Mouse (Mus musculus) liver, embryonic 12.5 days (tissue): ENCODE data around the gene Sbf2. TPM values are rescaled to one million over a fixed set of nuclear protein-coding genes. Genes with fewer than 3 reads are reported as not detected.

Source experiments
- ATAC-seq: fragments of 200-750 bp; cut with Nextera tagmentation; 2 replicates; pipeline ENCODE4 v1.8.0; 2017; ENCODE audit warnings: moderate number of reproducible peaks, mild to moderate bottlenecking, moderate library complexity
- H3K27ac ChIP-seq: fragments of 300-500 bp; sonication (generic); 2 replicates; pipeline ENCODE4 v1.5.1; 2016; ENCODE audit warnings: mild to moderate bottlenecking
- H3K27me3 ChIP-seq: fragments of 300-500 bp; sonication (generic); replicated peaks from 2 replicates; pipeline ENCODE4 v1.6.1; 2016; ENCODE audit warnings: mild to moderate bottlenecking, moderate library complexity
- H3K36me3 ChIP-seq: fragments of 300-500 bp; sonication (generic); 2 replicates; pipeline ENCODE4 v1.6.1; 2016; ENCODE audit warnings: mild to moderate bottlenecking, moderate library complexity
- H3K4me1 ChIP-seq: fragments of 300-500 bp; sonication (generic); 2 replicates; pipeline ENCODE4 v1.6.1; 2016
- H3K4me2 ChIP-seq: fragments of 300-500 bp; sonication (generic); 2 replicates; pipeline ENCODE4 v1.6.1; 2016; ENCODE audit warnings: mild to moderate bottlenecking, moderate library complexity
- H3K4me3 ChIP-seq: fragments of 300-500 bp; sonication (generic); 2 replicates; pipeline ENCODE4 v1.5.1; 2016; ENCODE audit warnings: mild to moderate bottlenecking, moderate library complexity
- H3K9ac ChIP-seq: fragments of 300-500 bp; sonication (generic); 2 replicates; pipeline ENCODE4 v1.6.1; 2016; ENCODE audit warnings: mild to moderate bottlenecking, moderate library complexity
- H3K9me3 ChIP-seq: fragments of 300-500 bp; sonication (generic); replicated peaks from 2 replicates; pipeline ENCODE4 v1.6.1; 2016; ENCODE audit warnings: mild to moderate bottlenecking, moderate library complexity
- WGBS: fragments of 180-500 bp; shearing (Covaris S2); methylation state at CpG from one replicate; pipeline ENCODE4 v1.1.7; 2016; ENCODE audit not compliant: insufficient replicate concordance; 5-methylcytosine and 5-hydroxymethylcytosine counted together
- polyA plus RNA-seq: library from polyadenylated mRNA; unstranded; fragments of >200 nt; fragmentation: Nextera tagmentation; extraction: Ambion mirVana; gene quantifications from 2 replicates; pipeline ENCODE4 v1.2.1, GENCODE M21; 2016

The Sbf2 gene
- polyA plus RNA-seq, 1 experiment from 2014 or later, result 9.2 TPM

DNA sequence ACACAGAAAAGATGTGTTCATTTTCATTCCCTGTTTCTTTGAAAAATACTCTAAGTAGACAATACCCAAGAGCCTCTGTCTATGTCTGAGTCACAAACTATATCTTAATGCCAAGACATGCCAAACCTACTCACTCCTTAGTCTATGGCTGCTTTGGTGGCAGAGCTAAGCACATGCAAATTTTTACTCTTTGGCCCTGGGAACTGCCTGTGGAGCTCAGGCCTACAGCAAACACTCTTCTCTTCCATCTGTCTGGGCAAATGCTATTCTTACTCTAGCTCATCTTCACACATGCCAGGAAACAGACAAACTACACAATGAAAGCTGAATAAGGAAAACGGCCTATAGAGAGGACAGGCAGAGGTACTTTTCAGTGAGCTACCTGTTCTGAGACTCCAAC, 253.2 kb downstream of the Sbf2 start:
- H3K9ac ChIP-seq, result no peak overlapping the region
- H3K27ac ChIP-seq, result no peak overlapping the region
- WGBS, result 78% methylated on average over 1 of the region's 1 CpGs
- no peaks in the 10 kb centered on the region for H3K36me3 ChIP-seq
- no peaks in the 10 kb centered on the region for H3K4me1 ChIP-seq
- no peak overlapping the region for H3K4me2 ChIP-seq
- H3K27me3 ChIP-seq, result no peaks in the 10 kb centered on the region
- no peak for ATAC-seq
- H3K9me3 ChIP-seq, result no peaks in the 10 kb centered on the region
- no peak overlapping the region for H3K4me3 ChIP-seq

DNA sequence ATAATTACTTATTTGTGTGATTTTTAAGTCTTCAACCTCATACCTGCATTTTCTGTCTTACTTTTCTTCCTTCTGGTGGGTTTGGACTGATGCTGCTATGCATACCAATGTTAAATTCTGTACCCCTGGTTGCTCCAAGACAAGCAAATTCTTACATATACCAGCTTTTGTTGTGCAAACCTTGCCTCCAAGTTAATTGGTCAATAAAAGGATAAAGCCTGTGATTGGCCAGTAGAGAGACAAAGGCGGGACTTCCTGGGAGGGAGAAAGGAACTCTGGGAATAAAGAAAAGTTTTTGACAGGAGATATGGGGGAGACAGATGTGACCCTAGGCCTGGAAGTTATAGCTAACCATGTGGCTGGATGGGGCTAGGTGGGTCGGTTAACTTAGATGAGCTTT, 255.3 kb downstream of the Sbf2 start:
- H3K27me3 ChIP-seq, result no peaks in the 10 kb centered on the region
- H3K4me2 ChIP-seq, result no peak overlapping the region
- ATAC-seq, result no peak
- no peak overlapping the region for H3K9ac ChIP-seq
- no peaks in the 10 kb centered on the region for H3K4me1 ChIP-seq
- 75% methylated on average over 2 of the region's 2 CpGs for WGBS
- no peak overlapping the region for H3K27ac ChIP-seq
- no peaks in the 10 kb centered on the region for H3K9me3 ChIP-seq
- H3K4me3 ChIP-seq, result no peak overlapping the region
- no peaks in the 10 kb centered on the region for H3K36me3 ChIP-seq

DNA sequence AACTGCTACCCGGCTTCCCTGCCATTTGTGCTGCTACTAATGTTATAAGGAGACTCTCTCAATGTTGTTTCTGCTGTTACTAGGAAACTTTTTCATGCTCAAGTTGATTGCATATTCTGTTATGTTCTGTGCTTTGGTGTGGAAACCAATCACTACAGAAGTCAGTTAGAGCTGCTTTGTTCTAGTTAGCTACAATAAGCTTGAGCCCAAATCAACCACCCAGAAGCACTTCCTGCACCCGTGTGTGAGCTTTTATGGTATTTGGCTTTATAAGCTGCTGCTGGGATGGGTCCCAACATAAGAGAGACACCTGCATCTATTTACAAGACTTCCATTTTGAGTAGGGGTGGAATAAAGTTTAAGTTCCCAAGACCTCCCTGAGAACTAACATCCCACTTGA, 260.8 kb downstream of the Sbf2 start:
- H3K4me1 ChIP-seq, result no peaks in the 10 kb centered on the region
- no peak overlapping the region for H3K4me2 ChIP-seq
- ATAC-seq, result no peak
- no peak overlapping the region for H3K4me3 ChIP-seq
- no peaks in the 10 kb centered on the region for H3K27me3 ChIP-seq
- H3K9ac ChIP-seq, result no peak overlapping the region
- no peak overlapping the region for H3K27ac ChIP-seq
- H3K36me3 ChIP-seq, result no peaks in the 10 kb centered on the region
- WGBS, result 71% methylated on average over 2 of the region's 2 CpGs
- no peaks in the 10 kb centered on the region for H3K9me3 ChIP-seq

DNA sequence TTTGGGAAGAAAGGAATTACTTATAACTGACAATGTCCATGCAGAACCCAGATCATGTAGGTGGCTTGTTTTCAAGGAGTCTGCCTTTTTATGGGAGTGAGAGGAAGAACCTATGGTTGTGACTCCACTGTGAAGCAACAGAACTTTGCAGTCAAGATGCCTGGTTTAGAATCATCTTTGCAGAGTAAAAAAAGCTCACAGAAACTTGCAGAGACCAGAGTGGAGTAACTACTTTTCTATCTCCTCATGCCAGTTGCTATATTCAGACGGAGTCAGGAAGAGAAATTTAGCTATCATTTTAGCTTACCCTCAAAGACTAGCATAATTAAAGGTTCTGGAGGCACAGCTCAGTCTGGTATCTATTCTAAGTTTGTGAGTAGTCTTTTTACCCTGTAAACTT, 267.5 kb downstream of the Sbf2 start:
- Histone ChIP-seq H3K4me2 (no peak overlapping the region), H3K9ac (no peak overlapping the region), H3K9me3 (no peaks in the 10 kb centered on the region), H3K36me3 (no peaks in the 10 kb centered on the region), H3K27me3 (no peaks in the 10 kb centered on the region), H3K4me1 (no peaks in the 10 kb centered on the region), H3K27ac (no peak overlapping the region), H3K4me3 (no peak overlapping the region)
- no peak for ATAC-seq
- WGBS, result 56% methylated on average over 1 of the region's 1 CpGs

DNA sequence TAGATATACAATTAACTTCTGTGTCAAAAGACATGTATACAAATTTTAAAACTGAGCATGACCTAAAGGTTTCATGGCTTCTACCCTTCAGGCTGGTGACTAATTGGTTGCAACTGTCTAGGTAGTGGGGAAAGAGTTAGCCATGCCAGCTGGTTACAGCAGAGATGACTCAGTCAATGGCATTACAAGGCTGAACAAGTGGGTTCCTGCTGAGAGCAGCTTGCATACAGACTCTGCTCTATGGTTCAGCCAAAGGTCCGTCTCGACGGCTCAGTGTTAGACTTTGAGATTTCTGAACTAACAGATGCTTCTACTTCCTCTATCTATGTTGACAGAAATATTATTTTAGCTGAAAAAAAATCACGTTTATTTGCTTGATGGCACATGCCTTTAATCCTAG, 277.1 kb downstream of the Sbf2 start:
- H3K4me2 ChIP-seq, result no peak overlapping the region
- H3K27ac ChIP-seq, result no peak overlapping the region
- no peak overlapping the region for H3K9ac ChIP-seq
- no peaks in the 10 kb centered on the region for H3K4me1 ChIP-seq
- H3K27me3 ChIP-seq, result no peaks in the 10 kb centered on the region
- H3K9me3 ChIP-seq, result no peaks in the 10 kb centered on the region
- 77% methylated on average over 4 of the region's 4 CpGs for WGBS
- peaks cover 6% of the 10 kb centered on the region; the same call in 1 of the 2 replicates for H3K36me3 ChIP-seq
- no peak for ATAC-seq
- H3K4me3 ChIP-seq, result no peak overlapping the region

DNA sequence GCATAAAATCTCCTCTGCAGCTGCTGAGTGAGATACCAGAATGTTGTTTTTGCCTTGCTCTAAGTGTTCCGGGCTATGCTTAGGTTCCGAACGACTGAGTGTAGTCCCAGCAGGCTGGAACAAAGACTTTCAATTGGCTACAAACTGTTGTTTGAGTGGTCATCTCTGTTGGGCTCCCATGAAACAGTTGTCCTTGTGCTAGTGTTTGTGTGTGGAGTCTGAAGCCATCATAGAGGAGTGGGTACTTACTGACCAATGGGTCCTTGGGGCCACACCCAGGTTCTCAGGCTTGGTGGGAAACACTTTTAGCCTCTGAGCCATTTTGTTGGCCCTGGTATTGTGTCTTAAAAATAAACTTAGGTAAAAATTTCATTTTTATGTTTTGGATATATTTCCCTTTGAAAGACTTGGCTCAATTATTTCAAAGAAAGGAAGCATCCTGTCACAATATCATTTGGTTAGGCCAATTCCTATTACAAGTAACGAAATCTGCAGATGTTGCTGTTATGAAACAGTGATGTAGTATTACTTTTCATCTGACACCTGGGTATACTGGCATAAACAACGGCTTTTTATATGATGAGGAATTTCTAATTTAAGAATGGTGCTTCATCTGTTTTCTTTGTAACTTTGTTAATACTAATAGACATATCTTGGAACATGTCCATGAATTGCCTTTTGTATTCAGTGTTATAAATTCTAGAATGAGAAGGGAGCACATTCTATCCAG, 289.2 kb downstream of the Sbf2 start:
- Histone ChIP-seq H3K4me2 (no peak overlapping the region), H3K9me3 (no peaks in the 10 kb centered on the region), H3K9ac (no peak overlapping the region), H3K4me1 (no peaks in the 10 kb centered on the region), H3K27me3 (no peaks in the 10 kb centered on the region), H3K27ac (no peak overlapping the region), H3K36me3 (peaks cover 20% of the 10 kb centered on the region), H3K4me3 (no peak overlapping the region)
- WGBS, result 72% methylated on average over 5 of the region's 5 CpGs
- no peak for ATAC-seq

DNA sequence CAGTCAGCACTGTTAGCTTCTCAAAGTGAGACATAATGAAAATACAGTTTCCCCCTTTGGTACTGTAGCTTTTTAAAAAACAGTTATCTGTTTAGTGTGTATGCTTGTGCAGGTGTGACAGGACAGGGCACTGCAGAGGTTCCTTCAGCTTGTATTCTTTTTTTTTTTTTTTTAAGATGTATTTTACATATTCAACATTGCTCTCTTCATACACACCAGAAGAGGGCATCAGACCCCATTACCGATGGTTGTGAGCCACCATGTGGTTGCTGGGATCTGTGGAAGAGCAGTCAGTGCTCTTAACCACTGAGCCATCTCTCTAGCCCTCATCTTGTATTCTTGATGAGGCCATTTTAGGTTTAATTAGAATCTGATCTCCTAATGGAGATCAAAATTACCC, 289.9 kb downstream of the Sbf2 start:
- Histone ChIP-seq H3K27ac (no peak overlapping the region), H3K36me3 (peaks cover 20% of the 10 kb centered on the region), H3K4me2 (no peak overlapping the region), H3K27me3 (no peaks in the 10 kb centered on the region), H3K9me3 (no peaks in the 10 kb centered on the region), H3K9ac (no peak overlapping the region), H3K4me1 (no peaks in the 10 kb centered on the region), H3K4me3 (no peak overlapping the region)
- no peak for ATAC-seq
- 64% methylated on average over 1 of the region's 1 CpGs for WGBS

DNA sequence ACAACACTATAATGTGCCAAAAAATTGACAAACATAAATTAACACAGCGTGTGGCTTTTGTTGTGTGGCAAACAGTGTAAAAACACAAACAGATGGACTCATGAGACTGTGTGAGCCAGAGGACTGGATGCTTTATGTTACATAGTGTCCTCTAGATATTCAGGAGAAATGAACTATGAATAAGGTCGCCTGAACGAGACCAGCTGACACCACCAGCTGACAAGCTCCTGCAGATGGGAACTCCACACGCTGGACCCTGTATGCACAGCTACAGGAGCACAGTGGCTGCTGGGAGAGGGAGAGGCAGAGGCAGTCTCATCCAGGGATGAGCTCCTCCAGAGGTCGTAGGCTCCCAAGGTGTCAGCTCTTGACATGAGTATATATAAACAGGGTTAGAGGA, 293.6 kb downstream of the Sbf2 start:
- no peak overlapping the region for H3K4me3 ChIP-seq
- no peak overlapping the region for H3K9ac ChIP-seq
- no peak overlapping the region for H3K4me2 ChIP-seq
- H3K4me1 ChIP-seq, result no peaks in the 10 kb centered on the region
- no peak for ATAC-seq
- WGBS, result 68% methylated on average over 5 of the region's 5 CpGs
- no peaks in the 10 kb centered on the region for H3K27me3 ChIP-seq
- peaks cover 10% of the 10 kb centered on the region for H3K36me3 ChIP-seq
- H3K27ac ChIP-seq, result no peak overlapping the region
- H3K9me3 ChIP-seq, result no peaks in the 10 kb centered on the region

DNA sequence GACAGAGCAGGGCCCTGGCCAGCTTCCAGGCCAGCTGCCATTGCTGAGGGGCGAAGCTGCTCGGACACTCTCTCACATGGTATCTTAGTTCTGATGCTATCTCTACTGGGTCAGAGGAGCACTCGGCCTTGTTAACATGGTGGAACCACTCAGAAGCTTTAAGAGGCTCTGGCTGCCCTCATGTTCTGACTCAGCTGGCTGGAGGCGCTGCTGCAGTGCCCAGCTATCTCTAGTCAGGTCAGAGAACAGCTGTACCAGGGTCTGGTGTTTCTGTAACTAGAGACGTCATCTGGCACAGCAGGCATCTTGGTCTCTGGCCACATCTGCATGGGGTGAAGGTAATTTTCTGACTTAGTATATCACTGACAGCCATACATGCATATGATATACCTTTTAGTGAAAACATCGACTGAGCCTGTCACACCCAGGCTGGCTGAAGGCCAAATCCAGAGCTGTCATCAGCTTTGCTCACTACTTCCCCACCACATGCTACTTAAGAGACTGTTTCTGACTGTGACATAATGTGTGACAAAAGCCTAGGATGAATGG, 295.7 kb downstream of the Sbf2 start:
- H3K9me3 ChIP-seq, result no peaks in the 10 kb centered on the region
- no peak for ATAC-seq
- no peak overlapping the region for H3K4me3 ChIP-seq
- H3K36me3 ChIP-seq, result peaks cover 19% of the 10 kb centered on the region
- 56% methylated on average over 6 of the region's 6 CpGs for WGBS
- no peak overlapping the region for H3K27ac ChIP-seq
- H3K4me1 ChIP-seq, result no peaks in the 10 kb centered on the region
- no peak overlapping the region for H3K4me2 ChIP-seq
- no peak overlapping the region for H3K9ac ChIP-seq
- H3K27me3 ChIP-seq, result no peaks in the 10 kb centered on the region

DNA sequence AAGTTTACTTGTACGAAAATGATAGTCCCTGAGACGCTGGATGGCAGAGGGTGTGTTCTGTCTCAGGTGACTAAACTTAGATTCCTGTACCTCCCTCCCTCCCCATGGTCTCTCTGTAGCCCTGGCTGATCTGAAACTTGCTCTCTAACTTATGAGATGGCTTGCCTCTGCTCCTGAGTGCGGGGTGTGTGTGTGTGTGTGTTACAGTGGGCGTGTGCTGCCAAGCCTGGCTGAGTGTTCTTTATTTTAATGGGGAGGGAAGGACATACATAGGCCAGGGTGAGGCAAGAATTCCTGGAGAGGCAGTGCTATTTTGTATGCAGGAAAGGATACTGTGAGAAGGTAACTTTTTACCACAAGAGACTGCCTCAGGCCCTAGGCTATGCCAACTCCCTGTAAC, 297.3 kb downstream of the Sbf2 start:
- no peak for ATAC-seq
- Histone ChIP-seq H3K4me1 (no peaks in the 10 kb centered on the region), H3K27me3 (no peaks in the 10 kb centered on the region), H3K27ac (no peak overlapping the region), H3K4me3 (no peak overlapping the region), H3K9me3 (no peaks in the 10 kb centered on the region), H3K9ac (no peak overlapping the region), H3K36me3 (peaks cover 17% of the 10 kb centered on the region), H3K4me2 (no peak overlapping the region)
- WGBS, result 69% methylated on average over 4 of the region's 4 CpGs

DNA sequence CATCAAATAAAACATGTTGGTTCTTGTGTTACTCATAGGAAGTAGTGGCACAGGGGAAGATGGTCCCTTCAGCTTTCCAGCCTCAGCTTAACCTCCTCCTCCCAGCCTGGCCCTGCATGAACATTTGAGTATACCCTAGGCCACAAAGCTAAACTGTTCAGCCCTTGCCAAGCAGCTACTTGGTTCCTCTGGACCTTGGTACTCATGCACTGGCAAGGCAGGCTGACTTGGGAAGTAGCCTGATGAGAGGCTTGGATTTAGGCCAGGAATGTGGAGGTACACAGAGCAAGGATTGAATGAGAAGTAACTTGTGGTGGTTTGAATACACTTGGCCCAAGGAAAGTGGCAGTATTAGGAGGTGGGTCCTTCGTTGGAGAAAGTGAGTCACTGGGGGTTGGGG, 299.4 kb downstream of the Sbf2 start:
- ATAC-seq, result no peak
- no peaks in the 10 kb centered on the region for H3K27me3 ChIP-seq
- no peaks in the 10 kb centered on the region for H3K9me3 ChIP-seq
- H3K4me3 ChIP-seq, result no peak overlapping the region
- H3K36me3 ChIP-seq, result peaks cover 17% of the 10 kb centered on the region
- 43% methylated on average over 1 of the region's 1 CpGs for WGBS
- H3K4me2 ChIP-seq, result no peak overlapping the region
- no peak overlapping the region for H3K27ac ChIP-seq
- H3K9ac ChIP-seq, result no peak overlapping the region
- no peaks in the 10 kb centered on the region for H3K4me1 ChIP-seq

DNA sequence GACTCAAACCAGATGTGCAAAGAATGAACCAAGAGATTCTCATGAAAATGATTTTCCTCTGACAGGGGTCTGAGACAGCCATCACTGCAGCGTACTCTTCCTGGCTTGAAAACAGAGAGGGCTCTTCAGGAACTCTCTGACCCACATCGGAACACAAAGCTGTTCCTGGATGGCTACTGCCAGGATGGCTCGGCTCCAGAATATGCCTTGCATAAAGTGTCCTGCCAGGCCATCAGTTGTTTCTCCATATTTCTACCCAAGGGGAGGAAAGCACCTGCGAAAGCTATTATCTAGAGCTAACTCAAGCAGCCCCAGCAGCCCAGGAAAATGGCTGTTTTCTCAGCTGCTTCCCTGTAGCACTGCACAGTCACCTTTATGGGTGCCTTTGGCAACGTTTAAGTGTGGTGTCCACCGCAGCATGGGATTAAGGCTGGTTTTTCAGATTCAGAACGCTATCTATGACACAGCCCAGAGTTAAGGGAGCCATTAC, 300.3 kb downstream of the Sbf2 start:
- peaks cover 17% of the 10 kb centered on the region for H3K36me3 ChIP-seq
- WGBS, result 70% methylated on average over 7 of the region's 7 CpGs
- no peak overlapping the region for H3K27ac ChIP-seq
- no peak overlapping the region for H3K4me2 ChIP-seq
- ATAC-seq, result no peak
- no peaks in the 10 kb centered on the region for H3K9me3 ChIP-seq
- H3K4me1 ChIP-seq, result no peaks in the 10 kb centered on the region
- H3K27me3 ChIP-seq, result no peaks in the 10 kb centered on the region
- no peak overlapping the region for H3K4me3 ChIP-seq
- no peak overlapping the region for H3K9ac ChIP-seq
